Mouse (Mus musculus) neural tube, embryonic 12.5 days (tissue): ENCODE results near the gene Eppin. TPM values are rescaled to one million over a fixed set of nuclear protein-coding genes. Genes with fewer than 3 reads are reported as not detected.

Source experiments
- polyA plus RNA-seq: library from polyadenylated mRNA; unstranded; fragments of >200 nt; fragmentation: Nextera tagmentation; extraction: Ambion mirVana; gene quantifications from 2 replicates; pipeline ENCODE4 v1.2.1, GENCODE M21; 2016

The Eppin gene
- polyA plus RNA-seq, 1 experiment from 2014 or later = not detected

Other genes starting within 250 kb of the Eppin start
- 0.28 TPM in 1 of 2 replicates, not detected in the other for gene Slpi, start 204.5 kb downstream of the Eppin start, polyA plus RNA-seq
- 0.13 and 0.18 TPM in 2 replicates for gene Rbpjl, start 190.5 kb downstream of the Eppin start, polyA plus RNA-seq
- gene Matn4, start 188.4 kb downstream of the Eppin start, polyA plus RNA-seq = 8.2 and 9.0 TPM in 2 replicates
- 9.7 and 11.7 TPM in 2 replicates for gene Sdc4, start 149.7 kb downstream of the Eppin start, polyA plus RNA-seq
- 72.8 and 82.7 TPM in 2 replicates for gene Sys1, start 136.6 kb downstream of the Eppin start, polyA plus RNA-seq
- 6.0 and 6.5 TPM in 2 replicates for gene Gm20458, start 132.6 kb downstream of the Eppin start, polyA plus RNA-seq
- gene Trp53tg5, start 119.9 kb downstream of the Eppin start, polyA plus RNA-seq = not detected in 2 replicates
- gene Dbndd2, start 107.5 kb downstream of the Eppin start, polyA plus RNA-seq = 5.8 and 7.0 TPM in 2 replicates
- 50.0 and 55.3 TPM in 2 replicates for gene Pigt, start 96.1 kb downstream of the Eppin start, polyA plus RNA-seq
- 5.1 and 6.5 TPM in 2 replicates for gene Wfdc2, start 31.2 kb downstream of the Eppin start, polyA plus RNA-seq
- not detected in 2 replicates for gene Spint3, start 20.1 kb downstream of the Eppin start, polyA plus RNA-seq
- not detected in 2 replicates for gene Wfdc6a, start 8.1 kb downstream of the Eppin start, polyA plus RNA-seq
- not detected in 2 replicates for gene Wfdc6b, start 19.9 kb upstream of the Eppin start, polyA plus RNA-seq
- not detected in 2 replicates for gene Wfdc8, start 20.0 kb upstream of the Eppin start, polyA plus RNA-seq
- not detected in 2 replicates for gene Wfdc16, start 45.2 kb upstream of the Eppin start, polyA plus RNA-seq
- 0.48 and 0.51 TPM in 2 replicates for gene Wfdc10, start 62.5 kb upstream of the Eppin start, polyA plus RNA-seq
- gene Wfdc9, start 63.0 kb upstream of the Eppin start, polyA plus RNA-seq = not detected in 2 replicates
- gene Wfdc11, start 80.5 kb upstream of the Eppin start, polyA plus RNA-seq = not detected in 2 replicates
- gene Wfdc13, start 91.5 kb upstream of the Eppin start, polyA plus RNA-seq = not detected in 2 replicates
- not detected in 2 replicates for gene Spint4, start 104.9 kb upstream of the Eppin start, polyA plus RNA-seq
- not detected in 2 replicates for gene Spint5, start 121.7 kb upstream of the Eppin start, polyA plus RNA-seq
- gene Wfdc3, start 152.3 kb upstream of the Eppin start, polyA plus RNA-seq = 0.44 and 0.72 TPM in 2 replicates
- gene Dnttip1, start 152.4 kb upstream of the Eppin start, polyA plus RNA-seq = 85.6 and 92.2 TPM in 2 replicates
- gene Ube2c, start 176.3 kb upstream of the Eppin start, polyA plus RNA-seq = 311 and 340 TPM in 2 replicates
- gene Tnnc2, start 186.4 kb upstream of the Eppin start, polyA plus RNA-seq = 26.2 and 36.5 TPM in 2 replicates
- 14.2 and 15.6 TPM in 2 replicates for gene Snx21, start 192.2 kb upstream of the Eppin start, polyA plus RNA-seq
- 15.9 and 19.6 TPM in 2 replicates for gene Acot8, start 211.3 kb upstream of the Eppin start, polyA plus RNA-seq
- gene Zswim3, start 211.5 kb upstream of the Eppin start, polyA plus RNA-seq = 11.8 and 14.1 TPM in 2 replicates
- gene Zswim1, start 229.1 kb upstream of the Eppin start, polyA plus RNA-seq = 22.8 and 23.7 TPM in 2 replicates
- not detected in 2 replicates for gene Spata25, start 234.9 kb upstream of the Eppin start, polyA plus RNA-seq
- gene Ctsa, start 239.3 kb upstream of the Eppin start, polyA plus RNA-seq = 105 and 114 TPM in 2 replicates
- 4.5 and 5.6 TPM in 2 replicates for gene Neurl2, start 239.9 kb upstream of the Eppin start, polyA plus RNA-seq